20 mouse cellular contexts compared by ENCODE assay signal in genomic region chr9:22428028-22428665, GRCm38 (mm10). TPM values are rescaled to one million over a fixed set of nuclear protein-coding genes. Genes with fewer than 3 reads are reported as not detected.
DNase-seq lines count a peak whose midpoint lies in the region; ATAC-seq lines count a peak whose summit lies in the region.
"Had no signal": no experiment of that assay in that cellular context is flagged by ENCODE, and none has a peak within 500 bp of the region (broad histone marks: within the 10 kb centered on the region; RNA-seq: fewer than 3 reads in every experiment).

No protein-coding gene starts in this region.

- H3K9ac ChIP-seq in kidney, embryonic 15.5 days: no peak overlapping the region
- H3K9ac ChIP-seq in midbrain, embryonic 15.5 days: no peak overlapping the region
- H3K9ac ChIP-seq in limb, embryonic 13.5 days: no peak overlapping the region
- H3K9ac ChIP-seq in forebrain, embryonic 14.5 days (ENCODE audit: low read length): no peak overlapping the region
- H3K9ac ChIP-seq: embryonic facial prominence, embryonic 13.5 days; forebrain, embryonic 13.5 days; hindbrain, embryonic 13.5 days had no signal

- WGBS in kidney, embryonic 15.5 days: 26% methylated on average over 4 of the region's 4 CpGs
- 16% methylated on average over 3 of the region's 4 CpGs for WGBS in midbrain, embryonic 15.5 days
- 39% methylated on average over 4 of the region's 4 CpGs for WGBS in midbrain, embryonic 10.5 days
- WGBS in limb, embryonic 10.5 days: 19% methylated on average over 4 of the region's 4 CpGs
- WGBS in limb, embryonic 13.5 days: 16% methylated on average over 4 of the region's 4 CpGs
- 72% methylated on average over 1 of the region's 4 CpGs for WGBS in forebrain, embryonic 14.5 days

- no peaks in the 10 kb centered on the region for H3K36me3 ChIP-seq in kidney, embryonic 15.5 days
- no peaks in the 10 kb centered on the region for H3K36me3 ChIP-seq in midbrain, embryonic 15.5 days (replicated peaks)
- H3K36me3 ChIP-seq in midbrain, embryonic 10.5 days: no peaks in the 10 kb centered on the region
- H3K36me3 ChIP-seq in limb, embryonic 10.5 days: no peaks in the 10 kb centered on the region
- no peaks in the 10 kb centered on the region; the same call in 1 of the 2 replicates for H3K36me3 ChIP-seq in limb, embryonic 13.5 days
- no peaks in the 10 kb centered on the region for H3K36me3 ChIP-seq in forebrain, embryonic 14.5 days (ENCODE audit: control insufficient read depth, insufficient read depth, low read length)
- H3K36me3 ChIP-seq: embryonic facial prominence, embryonic 13.5 days had no signal

- 0 out of 2 replicates have a peak, but pooled peaks have one; percentile 20 for ATAC-seq in kidney, embryonic 15.5 days (replicated peaks; ENCODE audit: low FRiP score)
- ATAC-seq in midbrain, embryonic 15.5 days (replicated peaks): 0 out of 2 replicates have a peak, but pooled peaks have one; percentile 24
- ATAC-seq in limb, embryonic 13.5 days (ENCODE audit: low FRiP score, low read depth): peak; percentile 49; the same call in 1 of the 2 replicates
- no peak for ATAC-seq in forebrain, embryonic 14.5 days
- ATAC-seq: forebrain, embryonic 13.5 days had no signal

- H3K4me1 ChIP-seq in kidney, embryonic 15.5 days: peaks cover 30% of the 10 kb centered on the region
- peaks cover 4% of the 10 kb centered on the region; the same call in 1 of the 2 replicates for H3K4me1 ChIP-seq in midbrain, embryonic 15.5 days
- H3K4me1 ChIP-seq in midbrain, embryonic 10.5 days: peaks cover 25% of the 10 kb centered on the region
- peaks cover 45% of the 10 kb centered on the region for H3K4me1 ChIP-seq in limb, embryonic 10.5 days
- H3K4me1 ChIP-seq in limb, embryonic 13.5 days: peaks cover 35% of the 10 kb centered on the region
- H3K4me1 ChIP-seq in forebrain, embryonic 14.5 days (ENCODE audit: control insufficient read depth, insufficient read depth, low read length): no peaks in the 10 kb centered on the region; the same call in 1 of the 2 replicates
- H3K4me1 ChIP-seq: hindbrain, embryonic 13.5 days had no signal

- no peak overlapping the region for H3K4me3 ChIP-seq in kidney, embryonic 15.5 days (replicated peaks)
- H3K4me3 ChIP-seq in midbrain, embryonic 15.5 days: no peak overlapping the region
- H3K4me3 ChIP-seq in midbrain, embryonic 10.5 days: no peak overlapping the region
- no peak overlapping the region for H3K4me3 ChIP-seq in limb, embryonic 10.5 days
- no peak overlapping the region for H3K4me3 ChIP-seq in limb, embryonic 13.5 days
- H3K4me3 ChIP-seq in forebrain, embryonic 14.5 days (ENCODE audit: low read depth, low read length): no peak overlapping the region
- H3K4me3 ChIP-seq: embryonic facial prominence, embryonic 13.5 days; forebrain, embryonic 13.5 days; heart, embryonic 10.5 days; hindbrain, embryonic 13.5 days had no signal

- DNase-seq in kidney, adult 9 months: no peak
- DNase-seq in midbrain, embryonic 10.5 days (ENCODE audit: low spot score): no peak
- peak; percentile 40 for DNase-seq in limb, embryonic 10.5 days (ENCODE audit: low spot score)
- DNase-seq in thymus, postnatal 14 days: no peak
- DNase-seq in forebrain, embryonic 14.5 days (ENCODE audit: low spot score): no peak
- DNase-seq: adrenal gland, adult 8-10 months; adrenal gland, postnatal 36 days; cerebellum, adult 2 months; cerebellum, postnatal 10 days; heart, adult 18-20 months; heart, postnatal 10 days; heart, postnatal 4 days had no signal

- H3K9me3 ChIP-seq in kidney, embryonic 15.5 days (replicated peaks): no peaks in the 10 kb centered on the region
- H3K9me3 ChIP-seq in midbrain, embryonic 15.5 days: no peaks in the 10 kb centered on the region
- H3K9me3 ChIP-seq in midbrain, embryonic 10.5 days (replicated peaks): no peaks in the 10 kb centered on the region
- no peaks in the 10 kb centered on the region for H3K9me3 ChIP-seq in limb, embryonic 10.5 days (replicated peaks)
- H3K9me3 ChIP-seq in limb, embryonic 13.5 days: no peaks in the 10 kb centered on the region
- H3K9me3 ChIP-seq in forebrain, embryonic 14.5 days (replicated peaks; ENCODE audit: control insufficient read depth, low read length): no peaks in the 10 kb centered on the region
- H3K9me3 ChIP-seq: embryonic facial prominence, embryonic 13.5 days; forebrain, embryonic 13.5 days; heart, embryonic 10.5 days; hindbrain, embryonic 13.5 days had no signal

- H3K4me2 ChIP-seq in kidney, embryonic 15.5 days: no peak overlapping the region
- H3K4me2 ChIP-seq in midbrain, embryonic 15.5 days: no peak overlapping the region
- no peak overlapping the region for H3K4me2 ChIP-seq in limb, embryonic 13.5 days (replicated peaks)
- no peak overlapping the region for H3K4me2 ChIP-seq in forebrain, embryonic 14.5 days (ENCODE audit: low read length)
- H3K4me2 ChIP-seq: embryonic facial prominence, embryonic 13.5 days; forebrain, embryonic 13.5 days; hindbrain, embryonic 13.5 days had no signal

- H3K27ac ChIP-seq in kidney, embryonic 15.5 days: no peak overlapping the region
- no peak overlapping the region for H3K27ac ChIP-seq in midbrain, embryonic 15.5 days
- no peak overlapping the region for H3K27ac ChIP-seq in midbrain, embryonic 10.5 days (replicated peaks)
- H3K27ac ChIP-seq in limb, embryonic 10.5 days: peak overlapping the region; percentile 67
- no peak overlapping the region for H3K27ac ChIP-seq in limb, embryonic 13.5 days
- no peak overlapping the region for H3K27ac ChIP-seq in forebrain, embryonic 14.5 days (ENCODE audit: low read depth, low read length)
- H3K27ac ChIP-seq: embryonic facial prominence, embryonic 13.5 days; forebrain, embryonic 13.5 days; heart, embryonic 10.5 days; hindbrain, embryonic 13.5 days had no signal

- no peaks in the 10 kb centered on the region for H3K27me3 ChIP-seq in kidney, embryonic 15.5 days
- no peaks in the 10 kb centered on the region for H3K27me3 ChIP-seq in midbrain, embryonic 15.5 days (replicated peaks)
- no peaks in the 10 kb centered on the region for H3K27me3 ChIP-seq in midbrain, embryonic 10.5 days (ENCODE audit: low read depth, poor library complexity, severe bottlenecking)
- H3K27me3 ChIP-seq in limb, embryonic 10.5 days (ENCODE audit: low read depth, poor library complexity, severe bottlenecking): no peaks in the 10 kb centered on the region
- H3K27me3 ChIP-seq in limb, embryonic 13.5 days: peaks cover 2% of the 10 kb centered on the region; the same call in 1 of the 2 replicates
- H3K27me3 ChIP-seq in forebrain, embryonic 14.5 days (replicated peaks; ENCODE audit: control insufficient read depth, insufficient read depth, low read length): no peaks in the 10 kb centered on the region
- H3K27me3 ChIP-seq: embryonic facial prominence, embryonic 13.5 days; forebrain, embryonic 13.5 days; hindbrain, embryonic 13.5 days had no signal

RNA-seq across cellular contexts. Expression of gene 9530077C05Rik, which starts 16.8 kb away (rescaled TPM):
- 3.6 and 5.0 TPM in 2 replicates for polyA plus RNA-seq in kidney, embryonic 15.5 days (2015; fragmentation: Nextera tagmentation; extraction: Ambion mirVana)
- polyA plus RNA-seq in midbrain, embryonic 15.5 days (2015; fragmentation: Nextera tagmentation; extraction: Ambion mirVana): 15.9 and 16.6 TPM in 2 replicates
- 9.5 and 10.4 TPM in 2 replicates for polyA plus RNA-seq in midbrain, embryonic 10.5 days (2016; fragmentation: Nextera tagmentation; extraction: Ambion mirVana)
- 6.5 TPM in 2 replicates for polyA plus RNA-seq in limb, embryonic 10.5 days (2016; fragmentation: Nextera tagmentation; extraction: Ambion mirVana)
- polyA plus RNA-seq in limb, embryonic 13.5 days (2015; fragmentation: Nextera tagmentation; extraction: Ambion mirVana): 5.8 and 6.3 TPM in 2 replicates
- 12.2 and 13.9 TPM in 2 replicates for polyA plus RNA-seq in forebrain, embryonic 14.5 days (2014; fragmentation: Nextera tagmentation; extraction: Ambion mirVana)

RNA-seq across cellular contexts. Expression of gene Gm17545, which starts 25.9 kb away (rescaled TPM):
- not detected in 2 replicates for polyA plus RNA-seq in kidney, embryonic 15.5 days (2015; fragmentation: Nextera tagmentation; extraction: Ambion mirVana)
- polyA plus RNA-seq in midbrain, embryonic 15.5 days (2015; fragmentation: Nextera tagmentation; extraction: Ambion mirVana): not detected in 2 replicates
- not detected in 2 replicates for polyA plus RNA-seq in midbrain, embryonic 10.5 days (2016; fragmentation: Nextera tagmentation; extraction: Ambion mirVana)
- polyA plus RNA-seq in limb, embryonic 10.5 days (2016; fragmentation: Nextera tagmentation; extraction: Ambion mirVana): not detected in 2 replicates
- not detected in 2 replicates for polyA plus RNA-seq in limb, embryonic 13.5 days (2015; fragmentation: Nextera tagmentation; extraction: Ambion mirVana)
- polyA plus RNA-seq in forebrain, embryonic 14.5 days (2014; fragmentation: Nextera tagmentation; extraction: Ambion mirVana): not detected in 2 replicates
- polyA plus RNA-seq: cerebellum, adult 2 months; embryonic facial prominence, embryonic 13.5 days; forebrain, embryonic 13.5 days; heart, embryonic 10.5 days; heart, embryonic 14.5 days; hindbrain, embryonic 13.5 days had no signal

RNA-seq across cellular contexts. Expression of gene Anln, which starts 39.2 kb away (rescaled TPM):
- polyA plus RNA-seq in kidney, embryonic 15.5 days (2015; fragmentation: Nextera tagmentation; extraction: Ambion mirVana): 44.8 and 49.6 TPM in 2 replicates
- polyA plus RNA-seq in midbrain, embryonic 15.5 days (2015; fragmentation: Nextera tagmentation; extraction: Ambion mirVana): 4.5 and 4.7 TPM in 2 replicates
- 38.3 and 40.4 TPM in 2 replicates for polyA plus RNA-seq in midbrain, embryonic 10.5 days (2016; fragmentation: Nextera tagmentation; extraction: Ambion mirVana)
- polyA plus RNA-seq in limb, embryonic 10.5 days (2016; fragmentation: Nextera tagmentation; extraction: Ambion mirVana): 41.7 and 48.6 TPM in 2 replicates
- 36.6 and 40.8 TPM in 2 replicates for polyA plus RNA-seq in limb, embryonic 13.5 days (2015; fragmentation: Nextera tagmentation; extraction: Ambion mirVana)
- polyA plus RNA-seq in forebrain, embryonic 14.5 days (2014; fragmentation: Nextera tagmentation; extraction: Ambion mirVana): 15.7 and 16.5 TPM in 2 replicates

RNA-seq across cellular contexts. Expression of gene Rp9, which starts 41.4 kb away (rescaled TPM):
- polyA plus RNA-seq in kidney, embryonic 15.5 days (2015; fragmentation: Nextera tagmentation; extraction: Ambion mirVana): 64.9 and 65.5 TPM in 2 replicates
- 70.9 TPM in 2 replicates for polyA plus RNA-seq in midbrain, embryonic 15.5 days (2015; fragmentation: Nextera tagmentation; extraction: Ambion mirVana)
- 42.9 and 46.5 TPM in 2 replicates for polyA plus RNA-seq in midbrain, embryonic 10.5 days (2016; fragmentation: Nextera tagmentation; extraction: Ambion mirVana)
- polyA plus RNA-seq in limb, embryonic 10.5 days (2016; fragmentation: Nextera tagmentation; extraction: Ambion mirVana): 52.8 and 52.9 TPM in 2 replicates
- 73.8 and 74.1 TPM in 2 replicates for polyA plus RNA-seq in limb, embryonic 13.5 days (2015; fragmentation: Nextera tagmentation; extraction: Ambion mirVana)
- 60.8 and 62.4 TPM in 2 replicates for polyA plus RNA-seq in forebrain, embryonic 14.5 days (2014; fragmentation: Nextera tagmentation; extraction: Ambion mirVana)

RNA-seq across cellular contexts. Expression of gene Bbs9, which starts 47.4 kb away (rescaled TPM):
- 12.3 and 13.0 TPM in 2 replicates for polyA plus RNA-seq in kidney, embryonic 15.5 days (2015; fragmentation: Nextera tagmentation; extraction: Ambion mirVana)
- polyA plus RNA-seq in midbrain, embryonic 15.5 days (2015; fragmentation: Nextera tagmentation; extraction: Ambion mirVana): 24.9 and 25.0 TPM in 2 replicates
- 12.5 and 13.2 TPM in 2 replicates for polyA plus RNA-seq in midbrain, embryonic 10.5 days (2016; fragmentation: Nextera tagmentation; extraction: Ambion mirVana)
- 11.2 and 13.5 TPM in 2 replicates for polyA plus RNA-seq in limb, embryonic 10.5 days (2016; fragmentation: Nextera tagmentation; extraction: Ambion mirVana)
- 13.9 and 15.9 TPM in 2 replicates for polyA plus RNA-seq in limb, embryonic 13.5 days (2015; fragmentation: Nextera tagmentation; extraction: Ambion mirVana)
- 18.1 and 19.8 TPM in 2 replicates for polyA plus RNA-seq in forebrain, embryonic 14.5 days (2014; fragmentation: Nextera tagmentation; extraction: Ambion mirVana)
